Mouse (Mus musculus) G1E (cell line): ENCODE results near the gene Tmem150a.

Experiments
- CTCF ChIP-seq: IDR thresholded peaks from 2 replicates; pipeline ENCODE4 v1.5.1; 2012; ENCODE audit warnings: low read depth, low read length, inconsistent platforms, mixed read lengths
- GATA1 ChIP-seq: IDR thresholded peaks from 2 replicates; pipeline ENCODE4 v1.6.1; 2012; ENCODE audit warnings: borderline replicate concordance, low read length, inconsistent platforms, mixed read lengths
- GATA2 ChIP-seq: IDR thresholded peaks from 2 replicates; pipeline ENCODE4 v1.6.1; 2012; ENCODE audit warnings: low read depth, low read length, inconsistent platforms, borderline replicate concordance
- POLR2AphosphoS5 ChIP-seq: IDR thresholded peaks from 2 replicates; pipeline ENCODE4 v1.6.1; 2012; ENCODE audit warnings: low read depth, low read length, inconsistent platforms; ENCODE audit not compliant: insufficient replicate concordance
- TAL1 ChIP-seq: conservative IDR thresholded peaks from 2 replicates; pipeline ENCODE4 v1.6.1; 2012; ENCODE audit warnings: low read depth, low read length, inconsistent platforms, mixed read lengths

- TF ChIP-seq CTCF: no peak
- no peak for TF ChIP-seq GATA2
- no peak for TF ChIP-seq TAL1
- TF ChIP-seq POLR2AphosphoS5: no peak
- TF ChIP-seq GATA1: no peak
Measured at GRCm38 (mm10) chr6:72387816-72388215, 32.6 kb downstream of the Tmem150a start.
